Mouse (Mus musculus) natural killer cell, adult 2 months (primary cell): Measurements from ENCODE around the gene Tmem214.

Experiments
- DNase-seq, 2 experiments: peaks; one replicate each; pipeline ENCODE4 v3.0.0; 2022; ENCODE audit warnings: low spot score in 2 of 2

The Tmem214 gene

GRCm38 (mm10) chr5:30915456-30915855, 47.6 kb downstream of the Tmem214 start:
- DNase-seq = no peak

GRCm38 (mm10) chr5:30915974-30916433, 48.2 kb downstream of the Tmem214 start:
- peak; percentile 32 to 44 for DNase-seq

DNA sequence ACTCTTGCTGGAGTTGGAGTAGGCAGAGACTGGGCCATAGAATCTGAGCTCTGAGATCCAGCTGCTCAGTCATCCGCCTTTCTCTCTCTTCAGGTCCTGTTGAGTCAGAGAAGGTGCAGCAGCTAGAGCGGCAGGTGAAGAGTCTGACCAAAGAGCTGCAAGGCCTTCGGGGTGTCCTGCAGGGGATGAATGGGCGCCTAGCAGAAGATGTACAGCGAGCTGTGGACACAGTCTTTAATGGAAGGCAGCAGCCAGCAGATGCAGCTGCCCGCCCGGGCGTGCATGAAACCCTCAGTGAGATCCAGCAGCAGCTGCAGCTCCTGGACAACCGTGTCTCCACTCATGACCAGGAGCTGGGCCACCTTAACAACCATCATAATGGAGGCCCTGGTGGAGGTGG, 49.0 kb downstream of the Tmem214 start:
- no peak for DNase-seq

- no peak for DNase-seq
Measured at GRCm38 (mm10) chr5:30917348-30917747, 49.5 kb downstream of the Tmem214 start.

DNA sequence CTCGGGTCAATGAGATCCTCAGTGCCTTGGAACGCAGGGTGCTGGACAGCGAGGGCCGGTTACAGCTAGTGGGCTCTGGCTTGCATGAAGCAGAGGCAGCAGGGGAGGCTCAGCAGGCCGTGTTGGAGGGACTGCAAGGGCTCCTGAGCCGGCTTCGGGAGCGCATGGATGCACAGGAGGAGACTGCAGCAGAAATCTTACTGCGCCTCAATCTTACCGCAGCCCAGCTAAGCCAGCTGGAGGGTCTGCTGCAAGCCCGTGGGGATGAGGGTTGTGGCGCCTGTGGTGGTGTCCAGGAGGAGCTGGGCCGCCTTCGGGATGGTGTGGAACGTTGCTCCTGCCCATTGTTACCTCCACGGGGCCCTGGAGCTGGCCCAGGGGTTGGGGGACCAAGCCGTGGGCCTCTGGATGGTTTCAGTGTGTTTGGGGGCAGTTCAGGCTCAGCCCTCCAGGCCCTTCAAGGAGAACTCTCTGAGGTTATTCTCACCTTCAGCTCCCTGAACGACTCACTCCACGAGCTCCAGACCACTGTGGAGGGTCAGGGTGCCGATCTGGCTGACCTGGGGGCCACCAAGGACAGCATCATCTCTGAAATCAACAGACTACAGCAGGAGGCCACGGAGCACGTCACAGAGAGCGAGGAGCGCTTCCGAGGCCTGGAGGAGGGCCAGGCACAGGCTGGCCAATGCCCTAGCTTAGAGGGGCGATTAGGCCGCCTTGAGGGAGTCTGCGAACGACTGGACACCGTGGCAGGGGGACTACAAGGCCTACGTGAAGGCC, 50.3 kb downstream of the Tmem214 start:
- DNase-seq = no peak

DNA sequence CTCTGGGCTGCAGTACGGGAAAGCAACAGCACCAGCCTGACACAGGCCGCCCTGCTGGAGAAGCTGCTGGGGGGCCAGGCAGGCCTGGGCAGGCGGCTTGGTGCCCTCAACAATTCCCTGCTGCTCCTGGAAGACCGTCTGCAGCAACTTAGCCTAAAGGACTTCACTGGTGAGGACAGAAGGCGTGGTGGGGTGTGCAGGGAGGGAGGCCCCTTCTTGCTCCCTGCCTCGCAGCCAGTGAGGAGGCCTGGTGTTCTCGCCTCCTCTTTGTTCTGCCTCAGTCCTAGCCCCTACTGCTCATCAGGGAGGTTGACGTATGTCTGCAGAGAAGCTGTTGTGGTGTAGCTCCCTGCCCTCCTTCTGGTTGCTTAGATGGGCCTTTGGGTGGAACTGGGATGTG, 50.9 kb downstream of the Tmem214 start:
- DNase-seq = no peak

- no peak for DNase-seq
Measured at GRCm38 (mm10) chr5:30919831-30920614, 52.2 kb downstream of the Tmem214 start.

- DNase-seq = no peak
Measured at GRCm38 (mm10) chr5:30920621-30921020, 52.8 kb downstream of the Tmem214 start.

GRCm38 (mm10) chr5:30921256-30922033, 53.6 kb downstream of the Tmem214 start, which contains the start of gene Khk:
Gene Khk (plus strand): TSS chr5:30921431.
- DNase-seq = peak; percentile 89 to 93

DNA sequence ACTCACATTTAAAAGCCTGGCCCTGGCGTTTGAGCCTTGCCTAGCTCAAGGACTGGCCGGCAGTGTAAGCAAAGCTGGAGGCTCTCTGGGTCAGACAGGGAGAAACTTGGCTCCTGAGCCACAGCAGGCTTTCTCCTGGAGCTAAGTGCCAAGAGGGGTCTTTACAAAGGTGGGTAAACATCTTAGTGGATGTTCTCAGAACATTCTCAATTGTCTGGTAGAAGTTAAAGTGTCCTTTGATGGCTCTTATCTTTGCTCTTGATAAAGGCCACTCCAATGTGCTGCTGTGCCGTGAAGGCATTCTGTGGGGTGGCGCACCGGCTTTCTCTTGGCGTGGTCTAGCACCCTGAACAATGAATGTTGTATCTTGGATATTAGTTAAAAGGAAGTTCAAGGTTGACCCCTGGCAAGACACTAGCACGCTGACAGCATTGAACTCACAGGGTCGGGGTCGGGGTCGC, 54.8 kb downstream of the Tmem214 start:
- DNase-seq = no peak

- DNase-seq = no peak
Measured at GRCm38 (mm10) chr5:30923119-30923518, 55.3 kb downstream of the Tmem214 start.

DNA sequence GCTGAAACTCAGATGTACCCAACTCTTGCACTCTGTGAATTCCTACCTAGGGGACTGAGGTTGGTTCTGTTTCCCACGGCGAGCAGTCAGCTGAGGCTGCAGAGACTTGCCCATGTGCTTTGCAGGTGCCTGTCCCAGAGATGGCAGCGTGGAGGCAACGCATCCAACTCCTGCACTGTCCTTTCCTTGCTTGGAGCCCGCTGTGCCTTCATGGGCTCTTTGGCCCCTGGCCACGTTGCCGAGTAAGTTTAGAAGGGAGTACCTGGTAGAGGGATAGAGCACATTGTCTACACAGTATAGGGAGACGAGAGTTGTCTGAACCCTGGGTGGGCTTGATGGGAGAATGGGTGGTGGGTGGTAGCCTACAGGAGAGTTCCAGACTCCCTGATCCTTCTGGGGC, 56.8 kb downstream of the Tmem214 start:
- no peak for DNase-seq

DNA sequence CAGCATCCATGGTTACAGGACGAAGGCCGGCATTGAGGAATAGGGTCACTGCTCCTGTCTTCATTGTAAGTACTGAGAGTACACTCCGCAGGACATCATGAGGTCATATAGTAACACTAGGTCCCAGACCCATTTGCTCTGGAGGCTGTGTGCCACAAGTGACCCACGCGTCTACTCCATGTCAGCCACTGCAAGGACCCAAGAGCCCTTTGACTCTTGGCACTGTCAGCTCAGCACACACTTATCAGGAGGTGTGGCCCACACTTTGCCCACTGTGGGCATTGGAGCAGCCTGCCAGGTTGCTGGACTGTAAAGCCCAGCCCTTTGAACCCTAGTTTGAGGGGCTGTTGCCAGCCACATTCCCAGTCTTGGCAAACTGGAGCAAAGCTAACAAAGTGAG, 57.4 kb downstream of the Tmem214 start:
- DNase-seq = no peak

GRCm38 (mm10) chr5:30926073-30926472, 58.3 kb downstream of the Tmem214 start:
- DNase-seq = no peak

DNA sequence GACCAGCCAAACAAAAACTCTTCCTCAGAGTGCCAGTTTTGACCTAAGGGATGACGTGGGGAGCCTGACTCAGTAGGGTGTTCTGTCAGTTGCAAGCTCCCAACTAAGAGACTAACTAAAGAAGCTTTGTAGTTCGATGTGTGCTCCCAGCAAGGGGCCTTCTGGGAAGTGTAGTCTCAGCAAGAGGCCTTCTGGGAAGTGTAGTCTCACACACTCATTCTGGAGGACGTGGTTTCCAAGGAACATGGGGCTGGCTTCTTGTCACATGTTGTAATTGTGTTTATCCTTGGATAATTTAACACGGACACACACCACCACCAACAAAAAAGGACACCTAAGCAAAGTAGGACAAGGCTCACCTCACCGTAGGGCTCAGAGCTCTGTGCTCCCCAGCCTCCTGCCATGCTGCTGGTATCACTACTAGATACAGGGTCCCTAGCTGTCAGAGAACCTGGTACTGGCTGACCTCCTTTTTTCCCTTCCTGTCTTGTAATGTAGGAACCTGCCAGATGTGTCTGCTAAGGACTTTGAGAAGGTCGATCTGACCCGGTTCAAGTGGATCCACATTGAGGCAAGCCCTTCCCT, 60.2 kb downstream of the Tmem214 start:
- DNase-seq = no peak
